Mouse (Mus musculus) stomach, postnatal 0 days (tissue): ENCODE results near the gene Platr17. TPM values are rescaled to one million over a fixed set of nuclear protein-coding genes. Genes with fewer than 3 reads are reported as not detected.
"Not testable (repeated sequence)": the region's sequence is repeated elsewhere in the genome, so short reads cannot be mapped to it uniquely, and the experiment has no call there.

ENCODE experiments used
- ATAC-seq: fragments of 200-750 bp; cut with Nextera tagmentation; 2 replicates; pipeline ENCODE4 v1.8.0; 2017; ENCODE audit not compliant: low FRiP score, low TSS enrichment
- DNase-seq: peaks from one replicate; pipeline ENCODE4 v3.0.0-alpha.2; 2016; ENCODE audit warnings: low spot score
- H3K27ac ChIP-seq: fragments of 300-500 bp; sonication (generic); replicated peaks from 2 replicates; pipeline ENCODE4 v1.5.1; 2014; ENCODE audit warnings: mild to moderate bottlenecking, control low read depth
- H3K27me3 ChIP-seq: fragments of 300-500 bp; sonication (generic); 2 replicates; pipeline ENCODE4 v1.6.1; 2014; ENCODE audit warnings: low read length; ENCODE audit not compliant: control insufficient read depth, insufficient read depth
- H3K36me3 ChIP-seq: fragments of 300-500 bp; sonication (generic); 2 replicates; pipeline ENCODE4 v1.6.1; 2014; ENCODE audit warnings: low read length, mixed read lengths; ENCODE audit not compliant: control insufficient read depth, insufficient read depth
- H3K4me1 ChIP-seq: fragments of 300-500 bp; sonication (generic); replicated peaks from 2 replicates; pipeline ENCODE4 v1.6.1; 2014; ENCODE audit warnings: antibody characterized with exemption; ENCODE audit not compliant: control insufficient read depth, insufficient read depth
- H3K4me2 ChIP-seq: fragments of 300-500 bp; sonication (generic); replicated peaks from 2 replicates; pipeline ENCODE4 v1.6.1; 2014; ENCODE audit warnings: low read depth, mild to moderate bottlenecking, control low read depth, moderate library complexity
- H3K4me3 ChIP-seq: fragments of 300-500 bp; sonication (generic); 2 replicates; pipeline ENCODE4 v1.5.1; 2014; ENCODE audit warnings: low read depth, low read length, control low read depth
- H3K9ac ChIP-seq: fragments of 300-500 bp; sonication (generic); 2 replicates; pipeline ENCODE4 v1.6.1; 2014; ENCODE audit warnings: mild to moderate bottlenecking, low read length, control low read depth, mixed read lengths
- H3K9me3 ChIP-seq: fragments of 300-500 bp; sonication (generic); 2 replicates; pipeline ENCODE4 v1.6.1; 2016; ENCODE audit warnings: low read length; ENCODE audit not compliant: control insufficient read depth
- CTCF ChIP-seq: IDR thresholded peaks from 2 replicates; pipeline ENCODE4 v1.5.1; 2016; ENCODE audit warnings: antibody characterized with exemption, low read depth, mild to moderate bottlenecking, moderate library complexity
- EP300 ChIP-seq: optimal IDR thresholded peaks from 2 replicates; pipeline ENCODE3; 2016; ENCODE audit warnings: antibody characterized with exemption
- WGBS: fragments of 180-500 bp; shearing (Covaris S2); extraction: QIAGEN DNeasy Blood & Tissue Kit; methylation state at CpG from one replicate; pipeline ENCODE4 v1.1.7; 2014; 5-methylcytosine and 5-hydroxymethylcytosine counted together
- polyA plus RNA-seq: library from polyadenylated mRNA; unstranded; fragments of >200 nt; fragmentation: Nextera tagmentation; extraction: Ambion mirVana; gene quantifications from 2 replicates; pipeline ENCODE4 v1.2.1, GENCODE M21; 2015

Platr17 gene
- polyA plus RNA-seq, 1 experiment from 2014 or later = 1.1 TPM

DNA sequence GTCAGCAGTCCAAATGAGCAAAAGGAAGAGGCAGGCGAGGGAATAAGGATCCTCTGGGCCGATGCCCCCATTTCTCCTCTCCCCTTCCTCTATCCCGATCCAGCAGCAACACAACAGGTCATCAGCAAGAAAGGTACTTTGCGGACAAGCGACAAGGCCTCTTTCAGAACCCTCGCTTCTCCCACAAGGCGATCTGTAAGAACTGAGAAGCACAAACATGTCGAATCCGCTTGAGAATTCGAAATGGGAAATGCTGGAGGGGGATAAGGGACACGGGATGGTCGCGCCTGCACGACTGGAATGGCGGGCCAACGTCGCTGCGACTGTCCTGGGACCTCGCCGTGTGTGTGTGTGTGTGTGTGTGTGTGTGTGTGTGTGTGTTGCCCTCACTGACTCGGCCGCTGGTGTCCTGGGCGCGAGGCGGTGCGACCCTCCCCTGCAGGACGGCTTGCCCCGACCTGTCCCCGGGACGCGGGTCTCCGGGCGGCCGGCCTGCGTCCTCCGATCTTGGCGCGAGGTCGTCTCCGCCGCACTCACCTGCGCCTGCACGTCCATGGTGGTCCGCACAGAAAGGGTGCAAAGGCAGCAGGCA is 14.9 kb upstream of the Platr17 start:
- peak; percentile 2; the same call in 1 of the 2 replicates for ATAC-seq
- H3K27ac ChIP-seq, H3K4me1 ChIP-seq, H3K9me3 ChIP-seq, H3K27me3 ChIP-seq, DNase-seq, H3K36me3 ChIP-seq: not testable (repeated sequence)
- under 1% methylated on average over 33 of the region's 44 CpGs for WGBS
- Histone ChIP-seq H3K4me2 (peak overlapping the region; percentile 69), H3K9ac (peak overlapping the region; percentile 55), H3K4me3 (peak overlapping the region; percentile 57)

DNA sequence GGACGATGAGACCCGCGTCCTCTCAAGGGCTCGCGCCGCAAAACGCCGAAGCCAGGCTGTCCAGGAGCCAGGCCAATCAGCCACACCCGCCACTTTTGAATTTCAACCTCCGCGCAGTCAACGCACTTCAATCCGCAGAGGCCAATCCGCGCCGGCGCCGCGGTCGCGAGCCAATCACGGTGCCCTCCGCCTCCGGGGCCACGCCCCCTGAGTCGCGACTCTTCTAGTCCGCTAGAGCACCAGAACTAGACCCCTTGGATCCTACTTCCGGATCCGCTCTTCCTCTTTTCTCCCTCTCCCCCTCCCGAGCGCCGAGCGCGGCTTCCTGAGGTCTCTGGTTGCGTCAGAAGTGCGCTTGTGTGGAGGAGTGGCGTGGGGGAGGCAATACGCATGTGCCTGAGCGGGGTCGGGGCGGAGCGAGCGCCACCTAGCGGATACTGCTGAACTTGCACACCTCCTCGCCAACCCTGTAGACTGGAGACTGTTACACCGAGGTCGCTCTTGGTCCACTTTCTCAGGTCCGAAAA is 14.3 kb upstream of the Platr17 start, which contains the start of gene Kifc1:
TSS of gene Kifc1 (minus strand) at position 129 of the 527 bp plus-strand sequence.
- ATAC-seq (peak; percentile 99), DNase-seq (peak; percentile 99)
- no peaks in the 10 kb centered on the region for H3K27me3 ChIP-seq
- H3K4me2 ChIP-seq = peak within 1 kb of the TSS; percentile 69
- no peaks in the 10 kb centered on the region for H3K36me3 ChIP-seq
- no peak within 1 kb of the TSS for H3K27ac ChIP-seq
- WGBS = 1% methylated on average over 37 of the region's 49 CpGs
- H3K4me3 ChIP-seq = peak within 1 kb of the TSS; percentile 57
- TF ChIP-seq EP300 (no peak), CTCF (peak; percentile 100)
- no peaks in the 10 kb centered on the region for H3K4me1 ChIP-seq
- H3K9ac ChIP-seq = peak within 1 kb of the TSS; percentile 55
- H3K9me3 ChIP-seq = no peaks in the 10 kb centered on the region

DNA sequence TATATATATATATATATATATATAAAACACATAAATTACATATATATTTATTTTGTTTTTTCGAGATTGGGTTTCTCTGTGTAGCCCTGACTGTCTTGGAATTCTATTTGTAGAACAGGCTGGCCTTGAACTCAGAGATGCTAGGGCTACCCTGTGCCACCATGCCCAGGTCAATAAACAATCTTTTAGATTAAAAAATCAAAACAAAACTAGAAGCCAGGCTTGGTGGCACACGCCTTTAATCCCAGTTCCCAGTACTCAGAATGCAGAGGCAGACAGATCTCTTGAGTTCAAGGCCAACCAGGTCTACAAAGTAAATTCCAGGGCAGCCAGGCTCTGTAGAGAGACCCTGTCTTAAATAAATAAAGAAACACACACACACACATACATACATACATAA is 13.6 kb upstream of the Platr17 start:
- 50% methylated on average over 2 of the region's 2 CpGs for WGBS
- TF ChIP-seq CTCF (no peak), EP300 (no peak)
- Histone ChIP-seq H3K4me2 (no peak overlapping the region), H3K4me1 (no peaks in the 10 kb centered on the region), H3K4me3 (no peak overlapping the region), H3K27me3 (no peaks in the 10 kb centered on the region), H3K9ac (no peak overlapping the region), H3K36me3 (no peaks in the 10 kb centered on the region), H3K27ac (no peak overlapping the region), H3K9me3 (no peaks in the 10 kb centered on the region)
- ATAC-seq = no peak
- no peak for DNase-seq

DNA sequence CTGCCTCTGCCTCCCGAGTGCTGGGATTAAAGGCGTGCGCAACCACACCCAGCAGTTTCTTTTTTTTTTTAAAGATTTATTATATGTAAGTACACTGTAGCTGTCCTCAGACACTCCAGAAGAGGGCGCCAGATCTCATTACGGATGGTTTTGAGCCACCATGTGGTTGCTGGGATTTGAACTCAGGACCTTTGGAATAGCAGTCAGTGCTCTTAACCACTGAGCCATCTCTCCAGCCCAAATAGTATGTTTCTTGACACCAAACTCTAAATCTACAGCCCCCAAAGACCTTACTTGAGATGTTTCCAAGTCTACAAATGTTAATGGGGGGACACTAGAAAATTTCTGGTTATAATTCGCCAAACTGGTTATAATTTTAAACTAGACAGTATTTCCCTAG is 13.0 kb upstream of the Platr17 start:
- TF ChIP-seq CTCF = peak; percentile 28; the same call in 1 of the 2 replicates
- not testable (repeated sequence) for DNase-seq, ATAC-seq, H3K27ac ChIP-seq, H3K4me1 ChIP-seq, H3K4me2 ChIP-seq, H3K9me3 ChIP-seq, H3K4me3 ChIP-seq, H3K9ac ChIP-seq, H3K27me3 ChIP-seq, H3K36me3 ChIP-seq
- 61% methylated on average over 6 of the region's 6 CpGs for WGBS

DNA sequence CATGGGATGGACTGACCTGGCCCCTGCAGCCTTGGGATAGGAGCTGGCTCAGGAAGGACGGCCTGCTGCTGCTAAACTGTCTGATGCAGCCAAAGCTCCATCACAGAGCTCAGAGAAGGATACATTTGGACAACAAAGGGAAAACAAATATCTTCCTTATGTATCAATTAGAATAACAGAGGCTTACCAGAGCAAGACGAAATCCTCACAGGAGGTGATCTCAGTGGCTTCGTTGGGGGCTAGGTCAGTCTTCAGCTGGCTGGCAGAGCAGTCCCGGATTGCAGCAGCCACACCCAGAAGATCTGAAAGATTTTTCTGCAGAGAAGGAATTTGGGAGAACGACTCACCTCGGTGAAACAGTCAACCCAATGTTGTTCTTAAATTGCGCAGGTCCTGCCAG is 12.5 kb upstream of the Platr17 start:
- H3K4me2 ChIP-seq = no peak overlapping the region
- no peaks in the 10 kb centered on the region for H3K4me1 ChIP-seq
- no peak overlapping the region for H3K27ac ChIP-seq
- H3K27me3 ChIP-seq = no peaks in the 10 kb centered on the region
- 18% methylated on average over 7 of the region's 7 CpGs for WGBS
- no peaks in the 10 kb centered on the region for H3K9me3 ChIP-seq
- no peaks in the 10 kb centered on the region for H3K36me3 ChIP-seq
- no peak overlapping the region for H3K9ac ChIP-seq
- ATAC-seq (no peak), DNase-seq (no peak)
- H3K4me3 ChIP-seq = no peak overlapping the region
- TF ChIP-seq CTCF (no peak), EP300 (no peak)

DNA sequence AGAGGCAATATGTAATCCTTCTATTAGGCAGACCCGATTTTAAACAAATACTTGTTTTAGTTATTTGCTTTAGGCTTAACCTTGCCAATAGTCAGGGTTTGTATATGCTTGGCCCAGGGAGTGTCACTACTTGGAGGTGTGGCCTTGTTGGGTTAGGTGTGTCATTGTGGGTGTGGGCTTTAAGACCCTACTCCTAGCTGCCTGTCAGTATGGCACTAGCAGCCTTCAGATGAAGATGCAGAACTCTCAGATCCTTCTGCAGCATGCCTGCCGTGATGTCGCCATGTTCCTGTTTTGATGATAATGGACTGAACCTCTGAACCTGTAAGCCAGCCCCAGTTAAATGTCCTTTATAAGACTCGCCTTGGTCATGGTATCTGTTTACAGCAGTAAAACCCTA is 11.9 kb upstream of the Platr17 start:
- 53% methylated on average over 4 of the region's 4 CpGs for WGBS
- not testable (repeated sequence) for H3K27ac ChIP-seq, H3K4me1 ChIP-seq, H3K36me3 ChIP-seq, ATAC-seq, H3K4me3 ChIP-seq, H3K27me3 ChIP-seq, H3K9me3 ChIP-seq, H3K4me2 ChIP-seq, H3K9ac ChIP-seq, DNase-seq
